Mouse (Mus musculus) lung, adult 2 months (tissue): ENCODE measurements around the gene Hsf5.

Experiments
- CTCF ChIP-seq: fragments of 200-500 bp; IDR thresholded peaks from 2 replicates; pipeline ENCODE4 v1.5.1; 2011; ENCODE audit warnings: mild to moderate bottlenecking, low read length, control low read depth; ENCODE audit not compliant: insufficient read depth
- POLR2A ChIP-seq: fragments of 200-500 bp; IDR thresholded peaks from 2 replicates; pipeline ENCODE4 v1.6.1; 2011; ENCODE audit warnings: low read depth, mild to moderate bottlenecking, control low read depth, low read length, borderline replicate concordance; ENCODE audit errors: extremely low read depth

DNA sequence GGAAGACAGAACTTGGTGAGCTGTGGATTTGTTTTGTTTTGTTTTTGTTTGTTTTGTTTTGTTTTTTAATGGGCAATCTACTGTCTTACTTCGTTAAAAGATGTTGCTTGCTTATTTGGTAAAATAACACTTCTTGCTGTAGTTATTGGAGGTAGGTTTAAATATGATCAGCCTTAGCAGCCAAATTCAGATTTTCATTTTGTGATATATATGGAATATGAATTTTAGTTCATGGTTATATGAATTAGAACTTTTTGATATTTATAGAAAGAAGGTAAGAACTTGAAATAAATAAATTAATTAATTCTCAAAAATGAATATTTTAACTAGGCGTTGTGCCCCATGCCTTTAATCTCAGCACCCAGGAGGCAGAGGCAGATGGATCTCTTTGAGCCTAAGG is 48.7 kb downstream of the Hsf5 start:
- TF ChIP-seq CTCF (no peak), POLR2A (no peak)
